Mouse (Mus musculus): ENCODE data around the gene Csnk1e. TPM values are rescaled to one million over a fixed set of nuclear protein-coding genes. Genes with fewer than 3 reads are reported as not detected.
A peak's percentile ranks its signal among the peaks of the same experiment; 100 is the strongest.

Csnk1e gene
- polyA plus RNA-seq, 1 experiment: 31.5 TPM

GRCm38 (mm10) chr15:79395281-79395680 lies 60.1 kb downstream of the Csnk1e start:
- no peak for TF ChIP-seq POLR2A (IDR thresholded peaks at IDR 0.05; ENCODE audit: low read depth, low read length)
- TF ChIP-seq CTCF (conservative IDR thresholded peaks at IDR 0.05; ENCODE audit: insufficient read depth, insufficient read length, low read depth, low read length): no peak
- peaks cover 48% of the 10 kb centered on the region for H3K4me1 ChIP-seq (ENCODE audit: control insufficient read depth, insufficient read depth, low read length)

GRCm38 (mm10) chr15:79394842-79395241 lies 60.5 kb downstream of the Csnk1e start:
- Histone ChIP-seq H3K4me1 (ENCODE audit: control insufficient read depth, insufficient read depth, low read length) (peaks cover 49% of the 10 kb centered on the region), H3K27ac (ENCODE audit: insufficient read depth, low read depth, low read length) (no peak overlapping the region), H3K4me3 (ENCODE audit: insufficient read depth, low read depth, low read length) (peak overlapping the region; percentile 44; the same call in 1 of the 2 replicates), H3K36me3 (ENCODE audit: control insufficient read depth, insufficient read depth, low read length) (no peaks in the 10 kb centered on the region), H3K27me3 (replicated peaks; ENCODE audit: control insufficient read depth, insufficient read depth, low read length) (no peaks in the 10 kb centered on the region)
- DNase-seq: no peak
- 60% methylated on average over 4 of the region's 4 CpGs for WGBS
- no peak for TF ChIP-seq POLR2A (IDR thresholded peaks at IDR 0.05; ENCODE audit: low read depth, low read length)
- TF ChIP-seq CTCF (conservative IDR thresholded peaks at IDR 0.05; ENCODE audit: insufficient read depth, insufficient read length, low read depth, low read length): no peak

More at GRCm38 (mm10) chr15:79395281-79395680, 60.1 kb downstream of the Csnk1e start:
- WGBS: 71% methylated on average over 6 of the region's 6 CpGs
- DNase-seq: no peak
- Histone ChIP-seq H3K36me3 (ENCODE audit: control insufficient read depth, insufficient read depth, low read length) (no peaks in the 10 kb centered on the region), H3K27me3 (replicated peaks; ENCODE audit: control insufficient read depth, insufficient read depth, low read length) (no peaks in the 10 kb centered on the region), H3K4me3 (ENCODE audit: insufficient read depth, low read depth, low read length) (peak overlapping the region; percentile 44), H3K27ac (ENCODE audit: insufficient read depth, low read depth, low read length) (no peak overlapping the region)

GRCm38 (mm10) chr15:79393101-79393500 lies 62.3 kb downstream of the Csnk1e start:
- no peaks in the 10 kb centered on the region for H3K36me3 ChIP-seq (ENCODE audit: control insufficient read depth, insufficient read depth, low read length)
- H3K27ac ChIP-seq (ENCODE audit: insufficient read depth, low read depth, low read length): no peak overlapping the region
- no peak for DNase-seq
- TF ChIP-seq CTCF (conservative IDR thresholded peaks at IDR 0.05; ENCODE audit: insufficient read depth, insufficient read length, low read depth, low read length) (no peak), POLR2A (IDR thresholded peaks at IDR 0.05; ENCODE audit: low read depth, low read length) (no peak)
- 91% methylated on average over 6 of the region's 6 CpGs for WGBS
- H3K4me3 ChIP-seq (ENCODE audit: insufficient read depth, low read depth, low read length): no peak overlapping the region
- peaks cover 45% of the 10 kb centered on the region for H3K4me1 ChIP-seq (ENCODE audit: control insufficient read depth, insufficient read depth, low read length)
- no peaks in the 10 kb centered on the region for H3K27me3 ChIP-seq (replicated peaks; ENCODE audit: control insufficient read depth, insufficient read depth, low read length)

- Histone ChIP-seq H3K27me3 (replicated peaks; ENCODE audit: control insufficient read depth, insufficient read depth, low read length) (no peaks in the 10 kb centered on the region), H3K4me1 (ENCODE audit: control insufficient read depth, insufficient read depth, low read length) (peaks cover 47% of the 10 kb centered on the region)
- 67% methylated on average over 5 of the region's 5 CpGs for WGBS
These were observed 62.8 kb downstream of the Csnk1e start for GRCm38 (mm10) chr15:79392527-79392926.

GRCm38 (mm10) chr15:79391447-79392093 lies 63.8 kb downstream of the Csnk1e start:
- DNase-seq: peak; percentile 86
- TF ChIP-seq POLR2A (IDR thresholded peaks at IDR 0.05; ENCODE audit: low read depth, low read length) (no peak), CTCF (conservative IDR thresholded peaks at IDR 0.05; ENCODE audit: insufficient read depth, insufficient read length, low read depth, low read length) (no peak)
- Histone ChIP-seq H3K36me3 (ENCODE audit: control insufficient read depth, insufficient read depth, low read length) (no peaks in the 10 kb centered on the region), H3K4me1 (ENCODE audit: control insufficient read depth, insufficient read depth, low read length) (peaks cover 47% of the 10 kb centered on the region), H3K27ac (ENCODE audit: insufficient read depth, low read depth, low read length) (peak overlapping the region; percentile 59), H3K27me3 (replicated peaks; ENCODE audit: control insufficient read depth, insufficient read depth, low read length) (no peaks in the 10 kb centered on the region), H3K4me3 (ENCODE audit: insufficient read depth, low read depth, low read length) (no peak overlapping the region)
- WGBS: 6% methylated on average over 7 of the region's 7 CpGs

More at GRCm38 (mm10) chr15:79392527-79392926, 62.8 kb downstream of the Csnk1e start:
- no peak overlapping the region for H3K4me3 ChIP-seq (ENCODE audit: insufficient read depth, low read depth, low read length)
- no peak overlapping the region for H3K27ac ChIP-seq (ENCODE audit: insufficient read depth, low read depth, low read length)
- TF ChIP-seq POLR2A (IDR thresholded peaks at IDR 0.05; ENCODE audit: low read depth, low read length): no peak
- no peak for TF ChIP-seq CTCF (conservative IDR thresholded peaks at IDR 0.05; ENCODE audit: insufficient read depth, insufficient read length, low read depth, low read length)
- H3K36me3 ChIP-seq (ENCODE audit: control insufficient read depth, insufficient read depth, low read length): no peaks in the 10 kb centered on the region
- DNase-seq: no peak

- DNase-seq: peak; percentile 87
- Histone ChIP-seq H3K36me3 (ENCODE audit: control insufficient read depth, insufficient read depth, low read length) (no peaks in the 10 kb centered on the region), H3K27me3 (replicated peaks; ENCODE audit: control insufficient read depth, insufficient read depth, low read length) (no peaks in the 10 kb centered on the region), H3K4me3 (ENCODE audit: insufficient read depth, low read depth, low read length) (no peak overlapping the region), H3K27ac (ENCODE audit: insufficient read depth, low read depth, low read length) (no peak overlapping the region), H3K4me1 (ENCODE audit: control insufficient read depth, insufficient read depth, low read length) (peaks cover 47% of the 10 kb centered on the region)
- 38% methylated on average over 6 of the region's 6 CpGs for WGBS
- TF ChIP-seq POLR2A (IDR thresholded peaks at IDR 0.05; ENCODE audit: low read depth, low read length): no peak
- TF ChIP-seq CTCF (conservative IDR thresholded peaks at IDR 0.05; ENCODE audit: insufficient read depth, insufficient read length, low read depth, low read length): no peak
These were observed 64.9 kb downstream of the Csnk1e start for GRCm38 (mm10) chr15:79390434-79390833.

- TF ChIP-seq POLR2A (IDR thresholded peaks at IDR 0.05; ENCODE audit: low read depth, low read length) (no peak), CTCF (conservative IDR thresholded peaks at IDR 0.05; ENCODE audit: insufficient read depth, insufficient read length, low read depth, low read length) (no peak)
- H3K4me1 ChIP-seq (ENCODE audit: control insufficient read depth, insufficient read depth, low read length): peaks cover 32% of the 10 kb centered on the region
- H3K36me3 ChIP-seq (ENCODE audit: control insufficient read depth, insufficient read depth, low read length): no peaks in the 10 kb centered on the region
- H3K4me3 ChIP-seq (ENCODE audit: insufficient read depth, low read depth, low read length): no peak overlapping the region
- H3K27ac ChIP-seq (ENCODE audit: insufficient read depth, low read depth, low read length): no peak overlapping the region
- WGBS: 48% methylated on average over 6 of the region's 6 CpGs
- no peak for DNase-seq
- no peaks in the 10 kb centered on the region for H3K27me3 ChIP-seq (replicated peaks; ENCODE audit: control insufficient read depth, insufficient read depth, low read length)
These were observed 67.2 kb downstream of the Csnk1e start for GRCm38 (mm10) chr15:79388171-79388570.
